Mouse (Mus musculus): ENCODE measurements around the gene Rnf10.

The Rnf10 gene

GRCm38 (mm10) chr5:115275998-115276397 is 3.3 kb upstream of the Rnf10 start:
- peak; percentile 58 to 75 for DNase-seq (ENCODE audit: low spot score in 2 of 2)

- DNase-seq (ENCODE audit: low spot score in 2 of 2), result no peak
These were observed 2.1 kb upstream of the Rnf10 start for GRCm38 (mm10) chr5:115274771-115275170.

GRCm38 (mm10) chr5:115274353-115274752 is 1.7 kb upstream of the Rnf10 start:
- DNase-seq (ENCODE audit: low spot score in 2 of 2), result no peak

- no peak for DNase-seq (ENCODE audit: low spot score in 2 of 2)
These were observed 944 bp upstream of the Rnf10 start for GRCm38 (mm10) chr5:115273549-115274135.

- DNase-seq (ENCODE audit: low spot score in 2 of 2), result peak; percentile 53 to 86
These were observed 527 bp downstream of the Rnf10 start for GRCm38 (mm10) chr5:115271931-115272811.

GRCm38 (mm10) chr5:115269969-115270368 is 2.7 kb downstream of the Rnf10 start:
- no peak for DNase-seq (ENCODE audit: low spot score in 2 of 2)

GRCm38 (mm10) chr5:115268266-115268665 is 4.4 kb downstream of the Rnf10 start:
- DNase-seq (ENCODE audit: low spot score in 2 of 2), result no peak

GRCm38 (mm10) chr5:115267469-115268045 is 5.1 kb downstream of the Rnf10 start:
- DNase-seq (ENCODE audit: low spot score in 2 of 2), result no peak

GRCm38 (mm10) chr5:115266787-115267468 is 5.8 kb downstream of the Rnf10 start:
- DNase-seq (ENCODE audit: low spot score in 2 of 2), result peak in 1 of 2 experiments; percentile 72

GRCm38 (mm10) chr5:115266340-115266739 is 6.4 kb downstream of the Rnf10 start:
- no peak for DNase-seq (ENCODE audit: low spot score in 2 of 2)

GRCm38 (mm10) chr5:115262502-115263291 is 10.0 kb downstream of the Rnf10 start:
- no peak for DNase-seq (ENCODE audit: low spot score in 2 of 2)

- DNase-seq (ENCODE audit: low spot score in 2 of 2), result no peak
These were observed 10.8 kb downstream of the Rnf10 start for GRCm38 (mm10) chr5:115261880-115262279.

GRCm38 (mm10) chr5:115261141-115261540 is 11.6 kb downstream of the Rnf10 start:
- no peak for DNase-seq (ENCODE audit: low spot score in 2 of 2)

- no peak for DNase-seq (ENCODE audit: low spot score in 2 of 2)
These were observed 12.3 kb downstream of the Rnf10 start for GRCm38 (mm10) chr5:115260356-115260755.

- DNase-seq (ENCODE audit: low spot score in 2 of 2), result no peak
These were observed 15.7 kb downstream of the Rnf10 start for GRCm38 (mm10) chr5:115256909-115257546.

GRCm38 (mm10) chr5:115255472-115255871 is 17.2 kb downstream of the Rnf10 start:
- no peak for DNase-seq (ENCODE audit: low spot score in 2 of 2)

GRCm38 (mm10) chr5:115240191-115240590 is 32.5 kb downstream of the Rnf10 start:
- DNase-seq (ENCODE audit: low spot score in 2 of 2), result no peak

GRCm38 (mm10) chr5:115238729-115239195 is 33.9 kb downstream of the Rnf10 start:
- no peak for DNase-seq (ENCODE audit: low spot score in 2 of 2)

- DNase-seq (ENCODE audit: low spot score in 2 of 2), result peak; percentile 91 to 95
These were observed 34.6 kb downstream of the Rnf10 start for GRCm38 (mm10) chr5:115237803-115238728.

Data from spleen, postnatal 4 days (tissue).